Mouse (Mus musculus) stomach, embryonic 16.5 days (tissue): ENCODE measurements around the gene Otulin. TPM values are rescaled to one million over a fixed set of nuclear protein-coding genes. Genes with fewer than 3 reads are reported as not detected.

Source experiments
- ATAC-seq: fragments of 200-750 bp; cut with Nextera tagmentation; 2 replicates; pipeline ENCODE4 v1.8.0; 2017; ENCODE audit warnings: moderate number of reproducible peaks, moderate TSS enrichment; ENCODE audit not compliant: insufficient read depth, low FRiP score
- H3K27ac ChIP-seq: fragments of 300-500 bp; sonication (generic); 2 replicates; pipeline ENCODE4 v1.5.1; 2014; ENCODE audit warnings: low read length
- H3K27me3 ChIP-seq: fragments of 300-500 bp; sonication (generic); 2 replicates; pipeline ENCODE4 v1.6.1; 2014; ENCODE audit warnings: low read length, control low read depth, mixed read lengths; ENCODE audit not compliant: control insufficient read depth, insufficient read depth
- H3K36me3 ChIP-seq: fragments of 300-500 bp; sonication (generic); 2 replicates; pipeline ENCODE4 v1.6.1; 2014; ENCODE audit warnings: low read length; ENCODE audit not compliant: control insufficient read depth, insufficient read depth
- H3K4me1 ChIP-seq: fragments of 300-500 bp; sonication (generic); 2 replicates; pipeline ENCODE4 v1.6.1; 2014; ENCODE audit warnings: low read length, control low read depth, mixed read lengths; ENCODE audit not compliant: control insufficient read depth, insufficient read depth
- H3K4me2 ChIP-seq: fragments of 300-500 bp; sonication (generic); 2 replicates; pipeline ENCODE4 v1.6.1; 2014; ENCODE audit warnings: low read depth, low read length, mixed read lengths
- H3K4me3 ChIP-seq: fragments of 300-500 bp; sonication (generic); replicated peaks from 2 replicates; pipeline ENCODE4 v1.5.1; 2014; ENCODE audit warnings: mild to moderate bottlenecking, low read length
- H3K9ac ChIP-seq: fragments of 300-500 bp; sonication (generic); 2 replicates; pipeline ENCODE4 v1.6.1; 2014; ENCODE audit warnings: low read length
- H3K9me3 ChIP-seq: fragments of 300-500 bp; sonication (generic); replicated peaks from 2 replicates; pipeline ENCODE4 v1.6.1; 2016; ENCODE audit warnings: low read length, control low read depth; ENCODE audit not compliant: control insufficient read depth
- WGBS: fragments of 180-500 bp; shearing (Covaris S2); extraction: QIAGEN DNeasy Blood & Tissue Kit; methylation state at CpG from one replicate; pipeline ENCODE4 v1.1.7; 2014; 5-methylcytosine and 5-hydroxymethylcytosine counted together
- polyA plus RNA-seq: library from polyadenylated mRNA; unstranded; fragments of >200 nt; fragmentation: Nextera tagmentation; extraction: Ambion mirVana; gene quantifications from 2 replicates; pipeline ENCODE4 v1.2.1, GENCODE M21; 2015

Otulin gene
- polyA plus RNA-seq, 1 experiment from 2014 or later = 11.0 TPM

DNA sequence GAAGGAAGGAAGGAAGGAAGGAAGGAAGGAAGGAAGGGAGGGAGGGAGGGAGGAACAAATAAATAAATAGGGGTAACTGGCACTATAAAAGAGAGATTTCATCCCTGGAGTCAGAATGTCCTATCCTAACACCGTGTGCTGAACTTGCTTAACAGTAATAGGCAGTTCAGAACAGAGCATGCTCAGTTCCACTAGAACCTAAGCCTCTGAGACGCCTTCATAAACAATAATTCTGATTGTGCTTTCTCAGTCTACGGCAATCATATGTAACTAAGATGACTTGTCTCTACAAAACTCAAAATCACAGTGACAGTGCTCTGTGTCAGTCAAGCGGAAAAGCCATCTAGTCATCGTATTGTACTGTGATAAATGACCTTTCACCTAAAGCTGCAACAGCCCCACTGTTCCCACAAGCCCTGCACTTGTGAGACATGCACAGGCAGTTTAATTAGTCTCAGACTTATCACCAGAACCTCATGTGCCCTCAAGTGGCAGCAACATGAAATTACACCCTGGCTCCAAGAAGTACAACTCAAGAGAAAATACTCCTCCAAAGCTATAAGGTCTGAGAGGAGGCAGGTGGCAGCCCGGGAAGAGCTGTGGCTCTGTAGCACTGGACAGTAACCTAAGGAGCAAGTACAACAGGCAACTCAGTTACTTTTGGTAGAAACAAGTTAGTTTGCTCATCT, 17.8 kb downstream of the Otulin start:
- Histone ChIP-seq H3K27me3 (no peaks in the 10 kb centered on the region), H3K36me3 (peaks cover 10% of the 10 kb centered on the region), H3K9me3 (no peaks in the 10 kb centered on the region), H3K4me1 (no peaks in the 10 kb centered on the region; the same call in 1 of the 2 replicates), H3K9ac (no peak overlapping the region), H3K4me3 (no peak overlapping the region), H3K27ac (no peak overlapping the region), H3K4me2 (no peak overlapping the region)
- WGBS = 39% methylated on average over 6 of the region's 6 CpGs
- ATAC-seq = 0 out of 2 replicates have a peak, but pooled peaks have one; percentile 46

DNA sequence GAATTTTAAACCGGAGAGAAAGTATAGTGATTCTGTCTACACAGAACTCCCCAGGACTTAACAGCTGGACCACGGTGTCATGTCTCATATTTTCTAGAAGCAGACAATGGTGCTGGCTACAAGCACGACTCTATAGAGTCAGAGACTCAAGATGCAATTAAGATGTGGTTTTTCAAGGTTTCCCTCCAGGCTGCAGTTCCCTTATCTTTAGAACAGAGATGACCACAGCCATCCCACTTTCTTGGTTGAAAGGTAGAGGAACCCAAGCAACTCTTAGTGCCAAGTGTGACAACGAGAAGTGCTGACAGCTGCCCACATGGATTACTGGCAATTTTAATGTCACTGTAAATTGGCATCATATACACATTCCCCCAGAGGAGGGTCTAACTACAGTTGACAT, 20.9 kb downstream of the Otulin start:
- peaks cover 4% of the 10 kb centered on the region for H3K36me3 ChIP-seq

GRCm38 (mm10) chr15:27605252-27605651, 25.2 kb downstream of the Otulin start:
- no peak for ATAC-seq
- no peaks in the 10 kb centered on the region for H3K9me3 ChIP-seq
- 76% methylated on average over 3 of the region's 3 CpGs for WGBS
- no peaks in the 10 kb centered on the region for H3K4me1 ChIP-seq
- H3K4me3 ChIP-seq = no peak overlapping the region
- no peaks in the 10 kb centered on the region for H3K27me3 ChIP-seq
- H3K27ac ChIP-seq = no peak overlapping the region
- no peak overlapping the region for H3K4me2 ChIP-seq
- H3K9ac ChIP-seq = no peak overlapping the region
- peaks cover 8% of the 10 kb centered on the region for H3K36me3 ChIP-seq

More for the DNA sequence above, 20.9 kb downstream of the Otulin start:
- no peaks in the 10 kb centered on the region for H3K27me3 ChIP-seq
- WGBS = 46% methylated on average over 4 of the region's 4 CpGs
- H3K4me3 ChIP-seq = no peak overlapping the region
- H3K4me1 ChIP-seq = no peaks in the 10 kb centered on the region; the same call in 1 of the 2 replicates
- H3K4me2 ChIP-seq = no peak overlapping the region
- ATAC-seq = no peak
- H3K27ac ChIP-seq = no peak overlapping the region
- no peak overlapping the region for H3K9ac ChIP-seq
- no peaks in the 10 kb centered on the region for H3K9me3 ChIP-seq

DNA sequence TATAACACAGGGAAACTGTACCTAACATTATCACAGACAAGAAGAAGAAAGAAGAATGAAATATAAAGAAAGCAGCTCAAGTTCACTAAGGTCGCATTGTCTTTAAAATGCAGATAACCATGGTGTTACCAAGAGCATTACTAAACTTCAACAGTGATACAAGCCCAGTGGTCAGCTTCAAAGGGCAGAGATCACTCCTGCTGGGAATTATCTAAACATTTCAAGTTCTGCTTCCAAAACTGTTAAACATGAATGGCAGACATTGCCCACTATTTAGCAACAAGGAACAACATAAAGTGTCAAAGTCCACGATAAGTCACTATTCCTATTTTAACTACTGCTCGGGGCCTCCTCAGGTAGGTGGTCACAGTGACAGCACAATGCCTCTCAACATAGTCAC, 25.9 kb downstream of the Otulin start:
- H3K4me2 ChIP-seq = no peak overlapping the region
- no peaks in the 10 kb centered on the region for H3K9me3 ChIP-seq
- no peak overlapping the region for H3K27ac ChIP-seq
- H3K4me3 ChIP-seq = no peak overlapping the region
- H3K4me1 ChIP-seq = no peaks in the 10 kb centered on the region
- H3K36me3 ChIP-seq = peaks cover 11% of the 10 kb centered on the region
- no peaks in the 10 kb centered on the region for H3K27me3 ChIP-seq
- ATAC-seq = no peak
- WGBS = 87% methylated on average over 3 of the region's 3 CpGs
- H3K9ac ChIP-seq = no peak overlapping the region

- ATAC-seq = no peak
- Histone ChIP-seq H3K27ac (no peak overlapping the region), H3K9me3 (no peaks in the 10 kb centered on the region), H3K4me3 (no peak overlapping the region), H3K4me1 (peaks cover 4% of the 10 kb centered on the region), H3K36me3 (peaks cover 9% of the 10 kb centered on the region; the same call in 1 of the 2 replicates), H3K4me2 (no peak overlapping the region), H3K9ac (no peak overlapping the region), H3K27me3 (no peaks in the 10 kb centered on the region)
- 77% methylated on average over 5 of the region's 5 CpGs for WGBS
Measured at GRCm38 (mm10) chr15:27600524-27600923, 30.0 kb downstream of the Otulin start.

DNA sequence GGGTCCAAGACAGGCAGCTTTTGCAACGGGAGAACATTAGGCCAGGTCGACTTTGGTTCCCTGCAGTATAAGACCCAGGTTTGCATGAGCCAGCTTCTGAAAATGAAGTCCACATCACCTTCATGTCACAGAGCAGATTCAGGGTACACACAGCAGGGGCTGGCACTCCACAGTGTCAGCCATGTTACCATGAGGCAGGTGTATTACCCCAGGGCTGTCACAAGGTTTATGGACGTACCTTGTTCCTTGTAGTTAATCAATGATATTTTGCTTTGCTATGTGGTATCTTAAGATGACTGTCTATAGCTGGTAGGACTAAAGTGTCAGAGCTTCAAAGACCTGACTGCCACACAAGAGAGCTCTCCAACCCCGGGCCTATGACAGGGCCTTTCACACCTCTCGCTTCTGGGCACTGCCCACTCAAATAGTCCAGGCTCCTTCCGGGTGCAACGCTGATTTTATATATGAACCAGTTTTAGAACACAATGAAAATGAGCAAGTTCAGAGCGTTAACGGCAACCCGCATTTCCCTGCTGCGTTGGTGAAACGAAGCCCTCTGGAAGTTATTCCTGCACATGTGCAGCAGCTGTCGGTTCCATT, 31.6 kb downstream of the Otulin start:
- no peak for ATAC-seq
- Histone ChIP-seq H3K36me3 (peaks cover 6% of the 10 kb centered on the region; the same call in 1 of the 2 replicates), H3K9ac (no peak overlapping the region), H3K9me3 (no peaks in the 10 kb centered on the region), H3K27me3 (no peaks in the 10 kb centered on the region), H3K27ac (no peak overlapping the region), H3K4me2 (no peak overlapping the region), H3K4me1 (peaks cover 6% of the 10 kb centered on the region), H3K4me3 (no peak overlapping the region)
- WGBS = 89% methylated on average over 13 of the region's 13 CpGs

GRCm38 (mm10) chr15:27597516-27597915, 33.0 kb downstream of the Otulin start:
- H3K9me3 ChIP-seq = no peaks in the 10 kb centered on the region
- no peak for ATAC-seq

GRCm38 (mm10) chr15:27596463-27597140, 33.9 kb downstream of the Otulin start:
- Histone ChIP-seq H3K36me3 (0 out of 2 replicates have a peak, but pooled peaks cover 3% of the 10 kb centered on the region), H3K4me1 (peaks cover 6% of the 10 kb centered on the region), H3K27me3 (no peaks in the 10 kb centered on the region), H3K27ac (peak overlapping the region; percentile 6), H3K4me2 (no peak overlapping the region), H3K9me3 (no peaks in the 10 kb centered on the region), H3K4me3 (no peak overlapping the region), H3K9ac (no peak overlapping the region)
- 54% methylated on average over 3 of the region's 3 CpGs for WGBS
- ATAC-seq = no peak

More at GRCm38 (mm10) chr15:27597516-27597915, 33.0 kb downstream of the Otulin start:
- Histone ChIP-seq H3K27me3 (no peaks in the 10 kb centered on the region), H3K4me2 (no peak overlapping the region), H3K4me3 (no peak overlapping the region), H3K27ac (no peak overlapping the region), H3K4me1 (peaks cover 6% of the 10 kb centered on the region), H3K9ac (no peak overlapping the region), H3K36me3 (peaks cover 5% of the 10 kb centered on the region; the same call in 1 of the 2 replicates)
- 75% methylated on average over 4 of the region's 4 CpGs for WGBS

DNA sequence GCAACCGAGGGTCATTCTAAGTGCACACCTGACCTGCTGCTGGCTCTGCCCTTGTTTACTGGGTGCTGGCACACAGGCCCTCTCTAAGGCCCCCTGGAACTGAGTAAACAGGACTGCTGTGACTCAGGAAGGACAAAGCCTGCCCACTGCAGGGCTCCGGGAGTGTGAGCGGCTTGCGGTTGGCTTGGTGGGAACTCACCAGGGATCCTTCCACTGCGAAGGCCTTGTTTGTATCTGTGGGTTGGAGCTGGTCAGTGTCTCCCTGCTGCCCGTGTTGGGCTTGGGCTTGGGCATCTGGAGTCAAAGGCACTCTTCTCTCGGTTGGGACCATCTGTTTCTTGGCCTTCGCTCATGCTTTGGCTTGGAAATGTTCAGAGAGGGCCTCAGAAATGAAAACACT, 34.9 kb downstream of the Otulin start:
- peak; percentile 84 for ATAC-seq
- no peaks in the 10 kb centered on the region for H3K9me3 ChIP-seq
- H3K27me3 ChIP-seq = no peaks in the 10 kb centered on the region
- H3K27ac ChIP-seq = peak overlapping the region; percentile 80
- no peak overlapping the region for H3K4me2 ChIP-seq
- H3K9ac ChIP-seq = no peak overlapping the region
- 0 out of 2 replicates have a peak, but pooled peaks cover 3% of the 10 kb centered on the region for H3K36me3 ChIP-seq
- peaks cover 6% of the 10 kb centered on the region for H3K4me1 ChIP-seq
- H3K4me3 ChIP-seq = no peak overlapping the region
- 35% methylated on average over 8 of the region's 8 CpGs for WGBS
